In the genomic region with DNA sequence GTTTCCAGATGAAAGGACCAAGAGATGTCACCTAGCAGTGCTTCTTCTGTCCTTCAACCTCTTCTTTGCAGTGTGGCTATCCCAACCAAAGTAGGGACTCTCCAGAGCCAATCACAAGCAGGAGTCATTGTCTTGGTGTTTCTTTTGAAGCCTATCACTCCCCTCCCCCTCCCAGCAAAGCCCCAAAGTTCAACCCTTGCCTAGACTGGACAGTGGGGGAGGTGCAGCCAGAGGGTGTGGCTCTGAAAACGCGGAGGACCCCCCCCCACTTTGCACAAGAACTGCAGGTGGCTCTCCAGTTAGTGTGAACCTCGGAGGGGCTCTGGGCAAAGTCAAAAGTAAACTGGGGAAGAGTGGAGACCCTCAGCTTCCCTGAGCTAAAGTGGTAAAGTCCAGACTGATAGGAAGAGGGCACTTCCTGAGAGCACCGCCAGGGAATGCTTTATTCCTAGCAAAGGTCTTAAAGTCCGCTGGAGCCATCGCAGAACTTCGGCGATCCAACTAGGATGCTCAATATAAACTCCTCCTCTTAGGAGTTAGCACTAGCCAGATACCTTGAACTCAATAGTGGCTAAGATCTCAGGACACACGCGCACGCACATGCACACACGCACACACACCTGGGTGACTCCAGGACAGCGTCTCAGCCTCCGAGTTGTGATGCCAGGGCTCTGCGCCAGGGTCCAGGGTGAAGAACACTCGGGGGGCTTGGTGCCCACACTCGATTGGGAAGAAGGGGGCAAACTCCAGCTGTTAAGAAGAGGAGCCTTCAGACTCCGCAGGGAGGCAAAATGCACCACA, we compare ENCODE assay signal across 8 mouse cellular contexts. TPM values are rescaled to one million over a fixed set of nuclear protein-coding genes. Genes with fewer than 3 reads are reported as not detected.
A peak's percentile ranks its signal among the peaks of the same experiment; 100 is the strongest.
DNase-seq lines count a peak whose midpoint lies in the region; ATAC-seq and TF ChIP-seq lines count a peak whose summit lies in the region.

No protein-coding gene starts in this region.

- peaks cover 66% of the 10 kb centered on the region for H3K4me1 ChIP-seq in hindbrain, embryonic 10.5 days (replicated peaks)
- H3K4me1 ChIP-seq in liver, embryonic 12.5 days = peaks cover 67% of the 10 kb centered on the region

- H3K36me3 ChIP-seq in hindbrain, embryonic 10.5 days = 0 out of 2 replicates have a peak, but pooled peaks cover 3% of the 10 kb centered on the region
- H3K36me3 ChIP-seq in liver, embryonic 12.5 days = no peaks in the 10 kb centered on the region

- H3K27me3 ChIP-seq in hindbrain, embryonic 10.5 days (ENCODE audit: insufficient read depth, poor library complexity, severe bottlenecking) = peaks cover 18% of the 10 kb centered on the region
- peaks cover 50% of the 10 kb centered on the region for H3K27me3 ChIP-seq in liver, embryonic 12.5 days (replicated peaks)

- peak overlapping the region; percentile 57 for H3K9ac ChIP-seq in liver, embryonic 12.5 days

- intact Hi-C loops in left cerebral cortex, adult 2 months (cut with DNase I) = loop anchor here (2.0 kb wide), 1 partner anchor 38 kb away; no protein-coding TSS in a partner anchor

- H3K4me3 ChIP-seq in left cerebral cortex, adult 2 months = peak overlapping the region; percentile 61
- peak overlapping the region; percentile 80 for H3K4me3 ChIP-seq in hindbrain, embryonic 10.5 days
- peak overlapping the region; percentile 69 for H3K4me3 ChIP-seq in liver, embryonic 12.5 days

- H3K27ac ChIP-seq in left cerebral cortex, adult 2 months = peak overlapping the region; percentile 64
- peak overlapping the region; percentile 91 for H3K27ac ChIP-seq in hindbrain, embryonic 10.5 days
- no peak overlapping the region for H3K27ac ChIP-seq in liver, embryonic 12.5 days

- H3K9me3 ChIP-seq in hindbrain, embryonic 10.5 days = no peaks in the 10 kb centered on the region
- no peaks in the 10 kb centered on the region for H3K9me3 ChIP-seq in liver, embryonic 12.5 days (replicated peaks)

- WGBS in hindbrain, embryonic 10.5 days = under 1% methylated on average over 18 of the region's 18 CpGs
- WGBS in liver, embryonic 12.5 days (ENCODE audit: insufficient replicate concordance) = 2% methylated on average over 18 of the region's 18 CpGs

- peak; percentile 20 for TF ChIP-seq CTCF in left cerebral cortex, adult 2 months (IDR thresholded peaks at IDR 0.05)

- H3K4me2 ChIP-seq in liver, embryonic 12.5 days = peak overlapping the region; percentile 88

- ATAC-seq in liver, embryonic 12.5 days = no peak

- DNase-seq in left cerebral cortex, adult 2 months (ENCODE audit: extremely low spot score in 1 of 2, low spot score in 2 of 2) = no peak
- no peak for DNase-seq in left cerebral cortex, adult 9 months (ENCODE audit: low spot score in 2 of 2)
- DNase-seq in cerebellum, postnatal 25 days = peak; percentile 58 to 59
- peak; percentile 60 for DNase-seq in hindbrain, embryonic 10.5 days (ENCODE audit: low spot score)
- peak; percentile 39 for DNase-seq in retina, postnatal 1 day
- no peak for DNase-seq in urinary bladder, postnatal 36 days (ENCODE audit: low spot score in 2 of 2)
- DNase-seq in urinary bladder, adult 18-20 months (ENCODE audit: low spot score in 2 of 2) = no peak

RNA-seq across cellular contexts. Expression of a gene that starts 0.9 kb away (rescaled TPM):
- total RNA-seq in left cerebral cortex, adult 2 months (2021) = 1 to 10 TPM; 3.2 to 4.0 TPM
- polyA plus RNA-seq in hindbrain, embryonic 10.5 days (2016; fragmentation: Nextera tagmentation; extraction: Ambion mirVana) = 4.8 and 4.9 TPM in 2 replicates
- polyA plus RNA-seq in liver, embryonic 12.5 days (2016; fragmentation: Nextera tagmentation; extraction: Ambion mirVana) = 0.62 and 0.83 TPM in 2 replicates

RNA-seq across cellular contexts. Expression of a gene that starts 49.4 kb away (rescaled TPM):
- 1 to 10 TPM; 1.9 to 3.0 TPM for total RNA-seq in left cerebral cortex, adult 2 months (2021)
- 98.9 and 137 TPM in 2 replicates for polyA plus RNA-seq in hindbrain, embryonic 10.5 days (2016; fragmentation: Nextera tagmentation; extraction: Ambion mirVana)
- 70.9 and 72.5 TPM in 2 replicates for polyA plus RNA-seq in liver, embryonic 12.5 days (2016; fragmentation: Nextera tagmentation; extraction: Ambion mirVana)

Comparison
In these comparisons a context has a peak if more than half of its experiments do, and no peak if none do; other contexts are left out.
1. DNase-seq: peak in cerebellum, postnatal 25 days (2 of 2), hindbrain, embryonic 10.5 days (single experiment) and retina, postnatal 1 day (single experiment); none in left cerebral cortex, adult 2 months (0 of 2), left cerebral cortex, adult 9 months (0 of 2), urinary bladder, postnatal 36 days (0 of 2) and urinary bladder, adult 18-20 months (0 of 2).
2. Peak in every context shown above with its lines, with median percentiles within 50 percentile points of each other: H3K4me3 ChIP-seq.